Mouse (Mus musculus) neural tube, embryonic 14.5 days (tissue): Measurements from ENCODE around the gene Tnrc6a. TPM values are rescaled to one million over a fixed set of nuclear protein-coding genes. Genes with fewer than 3 reads are reported as not detected.

Experiments
- ATAC-seq: fragments of 200-750 bp; cut with Nextera tagmentation; 2 replicates; pipeline ENCODE4 v1.8.0; 2017; ENCODE audit warnings: low read depth, mild to moderate bottlenecking, moderate TSS enrichment, moderate library complexity
- H3K27ac ChIP-seq: fragments of 300-500 bp; sonication (generic); 2 replicates; pipeline ENCODE4 v1.5.1; 2014; ENCODE audit warnings: low read depth, mild to moderate bottlenecking, control low read depth, low read length, moderate library complexity, mixed read lengths
- H3K27me3 ChIP-seq: fragments of 300-500 bp; sonication (generic); 2 replicates; pipeline ENCODE4 v1.6.1; 2014; ENCODE audit warnings: low read length; ENCODE audit not compliant: control insufficient read depth, insufficient read depth
- H3K36me3 ChIP-seq: fragments of 300-500 bp; sonication (generic); 2 replicates; pipeline ENCODE4 v1.6.1; 2014; ENCODE audit warnings: low read length, mixed read lengths; ENCODE audit not compliant: control insufficient read depth, insufficient read depth
- H3K4me1 ChIP-seq: fragments of 300-500 bp; sonication (generic); 2 replicates; pipeline ENCODE4 v1.6.1; 2014; ENCODE audit warnings: low read length; ENCODE audit not compliant: control insufficient read depth, insufficient read depth
- H3K4me2 ChIP-seq: fragments of 300-500 bp; sonication (generic); 2 replicates; pipeline ENCODE4 v1.6.1; 2014; ENCODE audit warnings: mild to moderate bottlenecking, low read depth, low read length, control low read depth
- H3K4me3 ChIP-seq: fragments of 300-500 bp; sonication (generic); 2 replicates; pipeline ENCODE4 v1.5.1; 2014; ENCODE audit warnings: low read depth, low read length, control low read depth, mixed read lengths
- H3K9ac ChIP-seq: fragments of 300-500 bp; sonication (generic); replicated peaks from 2 replicates; pipeline ENCODE4 v1.6.1; 2014; ENCODE audit warnings: low read depth, mild to moderate bottlenecking, control low read depth, low read length, mixed read lengths
- H3K9me3 ChIP-seq: fragments of 300-500 bp; sonication (generic); 2 replicates; pipeline ENCODE4 v1.6.1; 2016; ENCODE audit warnings: low read length; ENCODE audit not compliant: control insufficient read depth
- WGBS: fragments of 180-500 bp; shearing (Covaris S2); extraction: QIAGEN DNeasy Blood & Tissue Kit; methylation state at CpG from one replicate; pipeline ENCODE4 v1.1.7; 2014; 5-methylcytosine and 5-hydroxymethylcytosine counted together
- polyA plus RNA-seq: library from polyadenylated mRNA; unstranded; fragments of >200 nt; fragmentation: Nextera tagmentation; extraction: Ambion mirVana; gene quantifications from 2 replicates; pipeline ENCODE4 v1.2.1, GENCODE M21; 2014

Gene Tnrc6a
- polyA plus RNA-seq, 1 experiment from 2014 or later = 62.8 TPM

GRCm38 (mm10) chr7:123169618-123170017 is 45.9 kb downstream of the Tnrc6a start:
- Histone ChIP-seq H3K4me2 (no peak overlapping the region), H3K4me3 (no peak overlapping the region), H3K27me3 (no peaks in the 10 kb centered on the region), H3K36me3 (peaks cover 54% of the 10 kb centered on the region), H3K4me1 (no peaks in the 10 kb centered on the region), H3K9ac (no peak overlapping the region), H3K9me3 (no peaks in the 10 kb centered on the region), H3K27ac (no peak overlapping the region)
- ATAC-seq = no peak
- WGBS = 94% methylated on average over 2 of the region's 2 CpGs

GRCm38 (mm10) chr7:123172101-123172500 is 48.4 kb downstream of the Tnrc6a start:
- Histone ChIP-seq H3K9ac (no peak overlapping the region), H3K27ac (no peak overlapping the region), H3K4me2 (no peak overlapping the region), H3K9me3 (no peaks in the 10 kb centered on the region), H3K4me3 (no peak overlapping the region), H3K4me1 (no peaks in the 10 kb centered on the region), H3K36me3 (peaks cover 53% of the 10 kb centered on the region), H3K27me3 (no peaks in the 10 kb centered on the region)
- ATAC-seq = no peak
- 91% methylated on average over 5 of the region's 5 CpGs for WGBS

GRCm38 (mm10) chr7:123177215-123177614 is 53.5 kb downstream of the Tnrc6a start:
- H3K9ac ChIP-seq = no peak overlapping the region
- no peak overlapping the region for H3K4me3 ChIP-seq
- H3K4me2 ChIP-seq = no peak overlapping the region
- no peak for ATAC-seq
- H3K4me1 ChIP-seq = no peaks in the 10 kb centered on the region
- H3K36me3 ChIP-seq = peaks cover 76% of the 10 kb centered on the region
- H3K9me3 ChIP-seq = no peaks in the 10 kb centered on the region
- no peak overlapping the region for H3K27ac ChIP-seq
- H3K27me3 ChIP-seq = no peaks in the 10 kb centered on the region

- H3K4me2 ChIP-seq = no peak overlapping the region
- no peaks in the 10 kb centered on the region for H3K9me3 ChIP-seq
- H3K4me3 ChIP-seq = no peak overlapping the region
- H3K4me1 ChIP-seq = no peaks in the 10 kb centered on the region
- peaks cover 90% of the 10 kb centered on the region for H3K36me3 ChIP-seq
- no peak overlapping the region for H3K9ac ChIP-seq
- no peak for ATAC-seq
- H3K27ac ChIP-seq = no peak overlapping the region
- WGBS = 84% methylated on average over 20 of the region's 20 CpGs
- no peaks in the 10 kb centered on the region for H3K27me3 ChIP-seq
These were observed 58.4 kb downstream of the Tnrc6a start for GRCm38 (mm10) chr7:123181787-123182701.

GRCm38 (mm10) chr7:123184891-123185290 is 61.2 kb downstream of the Tnrc6a start:
- Histone ChIP-seq H3K4me1 (no peaks in the 10 kb centered on the region), H3K27ac (no peak overlapping the region), H3K27me3 (no peaks in the 10 kb centered on the region), H3K4me2 (no peak overlapping the region), H3K9me3 (no peaks in the 10 kb centered on the region), H3K9ac (no peak overlapping the region), H3K36me3 (peaks cover 92% of the 10 kb centered on the region), H3K4me3 (no peak overlapping the region)
- no peak for ATAC-seq
- 90% methylated on average over 1 of the region's 1 CpGs for whole genome bisulfite sequencing

GRCm38 (mm10) chr7:123186463-123186862 is 62.8 kb downstream of the Tnrc6a start:
- H3K27me3 ChIP-seq = no peaks in the 10 kb centered on the region
- H3K4me1 ChIP-seq = no peaks in the 10 kb centered on the region
- peaks cover 91% of the 10 kb centered on the region for H3K36me3 ChIP-seq
- no peak overlapping the region for H3K4me2 ChIP-seq
- 89% methylated on average over 6 of the region's 6 CpGs for WGBS
- no peak overlapping the region for H3K27ac ChIP-seq
- no peak overlapping the region for H3K4me3 ChIP-seq
- ATAC-seq = no peak
- no peaks in the 10 kb centered on the region for H3K9me3 ChIP-seq
- no peak overlapping the region for H3K9ac ChIP-seq

- Histone ChIP-seq H3K9me3 (no peaks in the 10 kb centered on the region), H3K27ac (no peak overlapping the region), H3K4me1 (no peaks in the 10 kb centered on the region), H3K4me3 (no peak overlapping the region), H3K27me3 (no peaks in the 10 kb centered on the region), H3K9ac (no peak overlapping the region), H3K4me2 (no peak overlapping the region), H3K36me3 (peaks cover 91% of the 10 kb centered on the region)
- ATAC-seq = no peak
- WGBS = 95% methylated on average over 4 of the region's 4 CpGs
These were observed 63.6 kb downstream of the Tnrc6a start for GRCm38 (mm10) chr7:123187246-123187645.

- Histone ChIP-seq H3K4me3 (no peak overlapping the region), H3K27ac (no peak overlapping the region), H3K4me1 (no peaks in the 10 kb centered on the region), H3K9me3 (no peaks in the 10 kb centered on the region), H3K4me2 (no peak overlapping the region), H3K27me3 (no peaks in the 10 kb centered on the region), H3K36me3 (peaks cover 89% of the 10 kb centered on the region), H3K9ac (no peak overlapping the region)
- 91% methylated on average over 3 of the region's 3 CpGs for WGBS
- no peak for ATAC-seq
These were observed 64.8 kb downstream of the Tnrc6a start for GRCm38 (mm10) chr7:123188462-123188861.

- no peak overlapping the region for H3K27ac ChIP-seq
- H3K27me3 ChIP-seq = no peaks in the 10 kb centered on the region
- no peak overlapping the region for H3K4me3 ChIP-seq
- no peak overlapping the region for H3K4me2 ChIP-seq
- peaks cover 86% of the 10 kb centered on the region for H3K36me3 ChIP-seq
- no peak overlapping the region for H3K9ac ChIP-seq
- ATAC-seq = no peak
- H3K9me3 ChIP-seq = no peaks in the 10 kb centered on the region
- WGBS = 99% methylated on average over 8 of the region's 8 CpGs
- H3K4me1 ChIP-seq = no peaks in the 10 kb centered on the region
These were observed 66.1 kb downstream of the Tnrc6a start for GRCm38 (mm10) chr7:123189762-123190161.
